Mouse (Mus musculus): Measurements from ENCODE around the gene Eif3i.

DNA sequence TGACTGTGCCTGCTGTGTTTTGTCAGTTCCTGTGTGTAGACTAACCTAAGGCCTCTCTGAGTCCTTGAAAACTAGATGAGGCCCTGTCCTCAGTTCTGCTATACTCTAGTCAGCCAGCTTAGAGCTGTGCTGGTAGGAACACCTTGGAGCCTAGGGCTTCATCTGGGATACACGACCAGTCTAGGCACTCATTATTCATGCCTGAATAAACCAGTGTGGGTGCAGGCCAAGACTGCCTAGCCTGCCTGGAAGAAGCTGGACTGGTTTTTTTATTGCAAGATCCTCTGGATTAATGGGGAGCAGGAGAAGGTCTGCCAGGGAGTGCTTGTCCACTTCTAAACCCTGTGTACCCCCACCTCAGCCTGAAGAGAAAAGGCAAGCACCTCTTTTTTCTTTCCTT, 13.5 kb downstream of the Eif3i start:
- TF ChIP-seq CTCF (IDR thresholded peaks at IDR 0.05; ENCODE audit: control insufficient read depth, insufficient read depth, insufficient replicate concordance, low read depth, low read length) (no peak), POLR2A (IDR thresholded peaks at IDR 0.05; ENCODE audit: control insufficient read depth, low read depth, low read length) (no peak)

Data from testis, adult 2 months (tissue).